Mouse (Mus musculus) stomach, embryonic 14.5 days (tissue): ENCODE measurements around the gene Apba2. TPM values are rescaled to one million over a fixed set of nuclear protein-coding genes. Genes with fewer than 3 reads are reported as not detected.

Experiments
- ATAC-seq: fragments of 200-750 bp; cut with Nextera tagmentation; 2 replicates; pipeline ENCODE4 v1.8.0; 2017; ENCODE audit warnings: low read depth, moderate TSS enrichment; ENCODE audit not compliant: insufficient number of reproducible peaks, insufficient read depth, low FRiP score
- H3K27ac ChIP-seq: fragments of 300-500 bp; sonication (generic); 2 replicates; pipeline ENCODE4 v1.5.1; 2014; ENCODE audit warnings: mild to moderate bottlenecking, low read length, moderate library complexity, mixed read lengths
- H3K27me3 ChIP-seq: fragments of 300-500 bp; sonication (generic); 2 replicates; pipeline ENCODE4 v1.6.1; 2014; ENCODE audit warnings: low read length, control low read depth, mixed read lengths; ENCODE audit not compliant: control insufficient read depth, insufficient read depth
- H3K36me3 ChIP-seq: fragments of 300-500 bp; sonication (generic); 2 replicates; pipeline ENCODE4 v1.6.1; 2014; ENCODE audit warnings: mild to moderate bottlenecking, control low read depth, low read length, moderate library complexity, mixed read lengths; ENCODE audit not compliant: control insufficient read depth, insufficient read depth
- H3K4me1 ChIP-seq: fragments of 300-500 bp; sonication (generic); 2 replicates; pipeline ENCODE4 v1.6.1; 2014; ENCODE audit warnings: low read length, control low read depth, mixed read lengths; ENCODE audit not compliant: control insufficient read depth, insufficient read depth
- H3K4me2 ChIP-seq: fragments of 300-500 bp; sonication (generic); replicated peaks from 2 replicates; pipeline ENCODE4 v1.6.1; 2014; ENCODE audit warnings: low read depth, low read length, control low read depth
- H3K4me3 ChIP-seq: fragments of 300-500 bp; sonication (generic); 2 replicates; pipeline ENCODE4 v1.5.1; 2014; ENCODE audit warnings: low read depth, low read length, control low read depth
- H3K9ac ChIP-seq: fragments of 300-500 bp; sonication (generic); replicated peaks from 2 replicates; pipeline ENCODE4 v1.6.1; 2014; ENCODE audit warnings: low read depth, mild to moderate bottlenecking, control low read depth, low read length, moderate library complexity, mixed read lengths
- H3K9me3 ChIP-seq: fragments of 300-500 bp; sonication (generic); 2 replicates; pipeline ENCODE4 v1.6.1; 2016; ENCODE audit warnings: low read depth, low read length, control low read depth; ENCODE audit not compliant: control insufficient read depth
- WGBS: fragments of 180-500 bp; shearing (Covaris S2); extraction: QIAGEN DNeasy Blood & Tissue Kit; methylation state at CpG from one replicate; pipeline ENCODE4 v1.1.7; 2014; 5-methylcytosine and 5-hydroxymethylcytosine counted together
- polyA plus RNA-seq: library from polyadenylated mRNA; unstranded; fragments of >200 nt; fragmentation: Nextera tagmentation; extraction: Ambion mirVana; gene quantifications from 2 replicates; pipeline ENCODE4 v1.2.1, GENCODE M21; 2014

Apba2 gene
- polyA plus RNA-seq, 1 experiment from 2014 or later, result 7.6 TPM

- no peak overlapping the region for H3K9ac ChIP-seq
Observed at GRCm38 (mm10) chr7:64663600-64663999, 162.1 kb downstream of the Apba2 start.

GRCm38 (mm10) chr7:64665120-64665519 is 163.6 kb downstream of the Apba2 start:
- ATAC-seq, result no peak

More at GRCm38 (mm10) chr7:64663600-64663999, 162.1 kb downstream of the Apba2 start:
- Histone ChIP-seq H3K36me3 (no peaks in the 10 kb centered on the region), H3K9me3 (no peaks in the 10 kb centered on the region), H3K4me3 (no peak overlapping the region), H3K27ac (no peak overlapping the region), H3K4me2 (no peak overlapping the region), H3K27me3 (no peaks in the 10 kb centered on the region), H3K4me1 (no peaks in the 10 kb centered on the region)
- no peak for ATAC-seq
- 90% methylated on average over 3 of the region's 3 CpGs for WGBS

DNA sequence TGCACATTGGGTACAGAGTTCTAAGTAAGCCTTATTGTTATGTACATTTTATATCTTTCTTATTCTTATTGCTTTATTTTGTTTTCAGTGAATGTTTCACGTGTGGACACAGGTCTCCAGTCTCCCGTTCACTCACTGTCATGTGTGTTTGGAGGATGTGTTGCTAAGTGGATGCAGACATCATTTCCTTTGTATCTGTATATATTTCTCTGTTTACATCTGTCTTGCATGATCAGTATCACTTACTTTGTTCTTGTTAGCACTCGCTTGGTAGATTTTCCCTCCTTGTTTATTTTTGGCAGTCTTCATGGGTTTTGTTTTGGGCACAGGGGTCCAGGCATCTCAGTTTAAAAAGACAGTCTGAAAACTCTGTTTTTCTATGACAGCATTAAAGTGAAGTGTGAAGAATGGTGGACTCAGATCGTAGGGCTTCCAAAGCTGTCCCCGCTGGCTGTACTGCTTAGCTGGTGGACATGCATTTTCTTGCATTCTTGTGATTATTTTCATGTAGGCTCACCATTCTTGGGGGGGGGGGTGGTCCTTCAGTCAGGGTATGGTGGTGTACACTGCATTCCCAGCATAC is 164.3 kb downstream of the Apba2 start:
- no peak for ATAC-seq
- Histone ChIP-seq H3K4me1 (no peaks in the 10 kb centered on the region), H3K4me2 (no peak overlapping the region), H3K9ac (no peak overlapping the region), H3K27ac (no peak overlapping the region), H3K36me3 (no peaks in the 10 kb centered on the region), H3K9me3 (no peaks in the 10 kb centered on the region), H3K4me3 (no peak overlapping the region), H3K27me3 (no peaks in the 10 kb centered on the region)
- WGBS, result 58% methylated on average over 5 of the region's 5 CpGs

More at GRCm38 (mm10) chr7:64665120-64665519, 163.6 kb downstream of the Apba2 start:
- H3K4me2 ChIP-seq, result no peak overlapping the region
- 55% methylated on average over 7 of the region's 7 CpGs for WGBS
- H3K9me3 ChIP-seq, result no peaks in the 10 kb centered on the region
- H3K4me1 ChIP-seq, result no peaks in the 10 kb centered on the region
- no peak overlapping the region for H3K4me3 ChIP-seq
- no peaks in the 10 kb centered on the region for H3K27me3 ChIP-seq
- no peaks in the 10 kb centered on the region for H3K36me3 ChIP-seq
- no peak overlapping the region for H3K27ac ChIP-seq
- no peak overlapping the region for H3K9ac ChIP-seq

GRCm38 (mm10) chr7:64667959-64668358 is 166.5 kb downstream of the Apba2 start:
- Histone ChIP-seq H3K36me3 (no peaks in the 10 kb centered on the region), H3K9ac (no peak overlapping the region), H3K4me2 (no peak overlapping the region), H3K27ac (no peak overlapping the region), H3K9me3 (no peaks in the 10 kb centered on the region), H3K4me1 (no peaks in the 10 kb centered on the region), H3K4me3 (no peak overlapping the region), H3K27me3 (no peaks in the 10 kb centered on the region)
- WGBS, result 91% methylated on average over 4 of the region's 4 CpGs
- no peak for ATAC-seq

DNA sequence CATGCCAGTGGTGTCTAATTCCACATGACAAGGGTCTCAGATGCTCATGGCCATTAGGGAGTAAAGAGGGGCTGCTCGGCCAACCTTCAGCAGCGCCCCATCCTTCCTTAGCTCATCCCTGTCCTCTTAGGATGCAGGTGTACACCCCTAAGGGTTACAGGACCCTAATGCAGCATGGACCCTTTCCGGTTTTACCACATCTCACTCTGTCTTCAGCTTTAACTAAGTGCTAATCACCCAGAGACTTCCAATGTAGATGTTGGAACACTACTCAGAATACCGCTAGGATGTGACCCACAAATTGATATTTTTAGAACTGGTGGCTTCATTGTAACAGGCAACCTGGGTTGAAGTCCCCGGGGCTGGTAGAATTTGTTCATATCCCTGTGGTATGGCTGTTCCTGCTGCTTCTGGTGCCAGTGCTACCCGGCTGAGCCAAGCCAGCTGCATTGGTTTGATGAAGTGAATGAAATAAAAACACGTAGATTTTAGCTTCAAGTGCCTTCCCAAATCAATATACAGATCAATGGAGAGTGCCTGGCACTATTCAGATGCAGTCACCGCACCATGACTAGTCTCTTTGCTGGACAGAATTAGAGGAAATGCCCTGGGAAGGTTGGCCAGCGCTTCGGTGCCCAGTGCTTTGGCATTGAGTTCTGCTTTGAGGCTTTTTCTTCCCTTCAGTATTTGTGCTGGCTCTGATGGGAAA is 178.4 kb downstream of the Apba2 start:
- no peak overlapping the region for H3K27ac ChIP-seq
- no peaks in the 10 kb centered on the region for H3K4me1 ChIP-seq
- no peak overlapping the region for H3K4me3 ChIP-seq
- H3K9me3 ChIP-seq, result 0 out of 2 replicates have a peak, but pooled peaks cover 3% of the 10 kb centered on the region
- no peaks in the 10 kb centered on the region for H3K36me3 ChIP-seq
- no peaks in the 10 kb centered on the region for H3K27me3 ChIP-seq
- WGBS, result 90% methylated on average over 10 of the region's 10 CpGs
- no peak overlapping the region for H3K9ac ChIP-seq
- H3K4me2 ChIP-seq, result no peak overlapping the region
- ATAC-seq, result no peak

DNA sequence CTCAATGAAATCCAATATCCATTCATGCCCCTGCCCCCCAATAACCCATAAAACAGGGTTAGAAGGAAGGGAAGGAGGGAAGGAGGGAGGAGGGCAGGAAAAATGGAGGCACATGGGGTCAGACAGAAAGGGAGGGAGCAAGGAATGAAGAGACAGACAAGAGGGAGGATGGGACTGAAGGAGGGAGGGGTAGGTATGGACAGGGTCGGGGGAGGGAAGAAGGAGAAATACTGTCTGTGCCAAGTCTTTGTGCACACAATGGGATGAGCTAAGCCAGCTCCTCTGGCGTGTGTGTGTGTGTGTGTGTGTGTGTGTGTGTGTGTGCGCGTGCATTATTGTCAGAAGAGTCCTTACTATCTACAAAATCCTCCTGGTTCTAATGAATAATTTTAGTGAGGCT is 183.4 kb downstream of the Apba2 start:
- no peaks in the 10 kb centered on the region for H3K4me1 ChIP-seq
- no peak for ATAC-seq
- H3K9me3 ChIP-seq, result 0 out of 2 replicates have a peak, but pooled peaks cover 3% of the 10 kb centered on the region
- H3K9ac ChIP-seq, result no peak overlapping the region
- no peak overlapping the region for H3K27ac ChIP-seq
- no peak overlapping the region for H3K4me2 ChIP-seq
- no peaks in the 10 kb centered on the region for H3K27me3 ChIP-seq
- 70% methylated on average over 4 of the region's 4 CpGs for WGBS
- H3K4me3 ChIP-seq, result no peak overlapping the region
- H3K36me3 ChIP-seq, result no peaks in the 10 kb centered on the region

- Histone ChIP-seq H3K27me3 (no peaks in the 10 kb centered on the region), H3K27ac (no peak overlapping the region), H3K9ac (no peak overlapping the region), H3K4me1 (no peaks in the 10 kb centered on the region), H3K4me2 (no peak overlapping the region), H3K36me3 (no peaks in the 10 kb centered on the region), H3K4me3 (no peak overlapping the region), H3K9me3 (0 out of 2 replicates have a peak, but pooled peaks cover 2% of the 10 kb centered on the region)
- ATAC-seq, result no peak
- WGBS, result 51% methylated on average over 14 of the region's 14 CpGs
Observed at GRCm38 (mm10) chr7:64688115-64688817, 186.8 kb downstream of the Apba2 start.

DNA sequence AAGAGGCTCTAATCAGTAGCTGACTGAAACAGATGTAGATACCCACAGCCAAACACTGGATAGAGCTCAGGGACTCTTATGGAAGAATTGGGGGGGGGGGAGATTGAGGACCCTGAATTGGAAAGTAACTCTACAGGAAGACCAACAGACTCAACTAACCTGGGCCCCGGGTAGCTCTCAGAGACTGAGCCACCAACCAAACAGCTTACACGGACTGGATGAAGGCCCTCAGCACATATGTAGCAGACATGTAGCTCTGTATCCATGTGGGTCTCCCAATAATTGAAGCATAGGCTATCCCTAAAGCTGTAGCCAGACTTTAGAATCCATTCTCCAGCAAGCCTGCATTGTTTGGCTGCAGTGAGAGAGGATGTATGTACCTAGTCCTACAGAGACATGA is 190.3 kb downstream of the Apba2 start:
- ATAC-seq, result no peak
- 87% methylated on average over 2 of the region's 2 CpGs for WGBS
- Histone ChIP-seq H3K27me3 (no peaks in the 10 kb centered on the region), H3K4me1 (no peaks in the 10 kb centered on the region), H3K9me3 (no peaks in the 10 kb centered on the region), H3K27ac (no peak overlapping the region), H3K4me3 (no peak overlapping the region), H3K9ac (no peak overlapping the region), H3K4me2 (no peak overlapping the region), H3K36me3 (no peaks in the 10 kb centered on the region)
